Mouse (Mus musculus) embryonic facial prominence, embryonic 11.5 days (tissue): ENCODE measurements around the gene Gapdh. TPM values are rescaled to one million over a fixed set of nuclear protein-coding genes. Genes with fewer than 3 reads are reported as not detected.
A peak's percentile ranks its signal among the peaks of the same experiment; 100 is the strongest.

Experiments
- ATAC-seq: fragments of 200-750 bp; cut with Nextera tagmentation; replicated peaks from 2 replicates; pipeline ENCODE4 v1.8.0; 2017; ENCODE audit warnings: low read depth; ENCODE audit not compliant: insufficient number of reproducible peaks, low FRiP score, low TSS enrichment
- DNase-seq: peaks from one replicate; pipeline ENCODE4 v3.0.0-alpha.2; 2015; ENCODE audit warnings: low spot score
- H3K27ac ChIP-seq: fragments of 300-500 bp; sonication (generic); replicated peaks from 2 replicates; pipeline ENCODE4 v1.5.1; 2014; ENCODE audit warnings: mild to moderate bottlenecking, low read depth, low read length, control low read depth
- H3K27me3 ChIP-seq: fragments of 300-500 bp; sonication (generic); 2 replicates; pipeline ENCODE4 v1.6.1; 2014; ENCODE audit warnings: mild to moderate bottlenecking, low read length, moderate library complexity, mixed read lengths; ENCODE audit not compliant: control insufficient read depth, insufficient read depth
- H3K36me3 ChIP-seq: fragments of 300-500 bp; sonication (generic); replicated peaks from 2 replicates; pipeline ENCODE4 v1.6.1; 2014; ENCODE audit warnings: low read depth, mild to moderate bottlenecking, low read length, moderate library complexity, mixed read lengths; ENCODE audit not compliant: control insufficient read depth, insufficient read depth
- H3K4me1 ChIP-seq: fragments of 300-500 bp; sonication (generic); 2 replicates; pipeline ENCODE4 v1.6.1; 2014; ENCODE audit warnings: low read length, mixed read lengths; ENCODE audit not compliant: control insufficient read depth, insufficient read depth
- H3K4me2 ChIP-seq: fragments of 300-500 bp; sonication (generic); 2 replicates; pipeline ENCODE4 v1.6.1; 2014; ENCODE audit warnings: low read depth, mild to moderate bottlenecking, control low read depth, low read length, moderate library complexity
- H3K4me3 ChIP-seq: fragments of 300-500 bp; sonication (generic); 2 replicates; pipeline ENCODE4 v1.5.1; 2014; ENCODE audit warnings: low read depth, low read length, control low read depth
- H3K9ac ChIP-seq: fragments of 300-500 bp; sonication (generic); replicated peaks from 2 replicates; pipeline ENCODE4 v1.6.1; 2014; ENCODE audit warnings: mild to moderate bottlenecking, control low read depth, low read length
- H3K9me3 ChIP-seq: fragments of 300-500 bp; sonication (generic); replicated peaks from 2 replicates; pipeline ENCODE4 v1.6.1; 2016; ENCODE audit warnings: mild to moderate bottlenecking, low read length, inconsistent platforms, mixed read lengths; ENCODE audit not compliant: control insufficient read depth
- WGBS: fragments of 180-500 bp; shearing (Covaris S2); extraction: QIAGEN DNeasy Blood & Tissue Kit; methylation state at CpG from one replicate; pipeline ENCODE4 v1.1.7; 2014; 5-methylcytosine and 5-hydroxymethylcytosine counted together
- polyA plus RNA-seq: library from polyadenylated mRNA; unstranded; fragments of >200 nt; fragmentation: Nextera tagmentation; extraction: Ambion mirVana; gene quantifications from 2 replicates; pipeline ENCODE4 v1.2.1, GENCODE M21; 2014

The Gapdh gene
- polyA plus RNA-seq, 1 experiment from 2014 or later = 2,314 TPM

- ATAC-seq (no peak), DNase-seq (no peak)
- no peaks in the 10 kb centered on the region; the same call in 1 of the 2 replicates for H3K4me1 ChIP-seq
- no peak overlapping the region for H3K4me3 ChIP-seq
- H3K27me3 ChIP-seq = no peaks in the 10 kb centered on the region
- no peak overlapping the region for H3K27ac ChIP-seq
- H3K9ac ChIP-seq = no peak overlapping the region
- no peaks in the 10 kb centered on the region; the same call in 1 of the 2 replicates for H3K36me3 ChIP-seq
- no peaks in the 10 kb centered on the region for H3K9me3 ChIP-seq
- WGBS = 85% methylated on average over 6 of the region's 7 CpGs
- H3K4me2 ChIP-seq = no peak overlapping the region
These were observed 16.7 kb downstream of the Gapdh start for GRCm38 (mm10) chr6:125149569-125149950.

GRCm38 (mm10) chr6:125148926-125149568, 17.2 kb downstream of the Gapdh start:
- H3K36me3 ChIP-seq = no peaks in the 10 kb centered on the region; the same call in 1 of the 2 replicates

GRCm38 (mm10) chr6:125148251-125148925, 17.9 kb downstream of the Gapdh start:
- Histone ChIP-seq H3K27me3 (no peaks in the 10 kb centered on the region), H3K27ac (peak overlapping the region; percentile 20; the same call in 1 of the 2 replicates), H3K4me1 (no peaks in the 10 kb centered on the region; the same call in 1 of the 2 replicates), H3K9ac (peak overlapping the region; percentile 22; the same call in 1 of the 2 replicates), H3K36me3 (no peaks in the 10 kb centered on the region; the same call in 1 of the 2 replicates), H3K4me3 (no peak overlapping the region), H3K9me3 (no peaks in the 10 kb centered on the region), H3K4me2 (no peak overlapping the region)
- DNase-seq (no peak), ATAC-seq (no peak)
- WGBS = 73% methylated on average over 18 of the region's 18 CpGs

More at GRCm38 (mm10) chr6:125148926-125149568, 17.2 kb downstream of the Gapdh start:
- no peak for DNase-seq
- ATAC-seq = no peak
- 78% methylated on average over 16 of the region's 16 CpGs for WGBS
- no peak overlapping the region; the same call in 1 of the 2 replicates for H3K9ac ChIP-seq
- H3K9me3 ChIP-seq = no peaks in the 10 kb centered on the region
- H3K27ac ChIP-seq = peak overlapping the region; percentile 20; the same call in 1 of the 2 replicates
- no peaks in the 10 kb centered on the region for H3K27me3 ChIP-seq
- no peak overlapping the region for H3K4me2 ChIP-seq
- no peak overlapping the region for H3K4me3 ChIP-seq
- H3K4me1 ChIP-seq = no peaks in the 10 kb centered on the region; the same call in 1 of the 2 replicates

GRCm38 (mm10) chr6:125147329-125147728, 18.9 kb downstream of the Gapdh start:
- H3K36me3 ChIP-seq = no peaks in the 10 kb centered on the region; the same call in 1 of the 2 replicates
- no peak for ATAC-seq
- H3K27ac ChIP-seq = no peak overlapping the region
- H3K4me2 ChIP-seq = no peak overlapping the region
- H3K9ac ChIP-seq = peak overlapping the region; percentile 35; the same call in 1 of the 2 replicates
- H3K4me1 ChIP-seq = no peaks in the 10 kb centered on the region; the same call in 1 of the 2 replicates
- H3K9me3 ChIP-seq = no peaks in the 10 kb centered on the region
- no peak overlapping the region for H3K4me3 ChIP-seq
- H3K27me3 ChIP-seq = no peaks in the 10 kb centered on the region
- no peak for DNase-seq
- 57% methylated on average over 10 of the region's 10 CpGs for WGBS

GRCm38 (mm10) chr6:125146797-125147196, 19.5 kb downstream of the Gapdh start:
- 86% methylated on average over 4 of the region's 4 CpGs for WGBS
- Histone ChIP-seq H3K27ac (no peak overlapping the region), H3K4me3 (no peak overlapping the region), H3K4me2 (no peak overlapping the region), H3K36me3 (peaks cover 2% of the 10 kb centered on the region; the same call in 1 of the 2 replicates), H3K9me3 (no peaks in the 10 kb centered on the region), H3K27me3 (no peaks in the 10 kb centered on the region), H3K9ac (no peak overlapping the region), H3K4me1 (no peaks in the 10 kb centered on the region; the same call in 1 of the 2 replicates)
- ATAC-seq (no peak), DNase-seq (no peak)

- Histone ChIP-seq H3K9me3 (no peaks in the 10 kb centered on the region), H3K27ac (no peak overlapping the region), H3K4me2 (peak overlapping the region; percentile 86), H3K4me3 (peak overlapping the region; percentile 76), H3K4me1 (no peaks in the 10 kb centered on the region; the same call in 1 of the 2 replicates), H3K36me3 (peaks cover 2% of the 10 kb centered on the region; the same call in 1 of the 2 replicates), H3K9ac (peak overlapping the region; percentile 79), H3K27me3 (no peaks in the 10 kb centered on the region)
- 50% methylated on average over 7 of the region's 7 CpGs for WGBS
- no peak for DNase-seq
- no peak for ATAC-seq
These were observed 20.1 kb downstream of the Gapdh start for GRCm38 (mm10) chr6:125146148-125146547.

- ATAC-seq (peak; percentile 58), DNase-seq (no peak)
- 1% methylated on average over 34 of the region's 35 CpGs for WGBS
- no peaks in the 10 kb centered on the region for H3K27me3 ChIP-seq
- peak overlapping the region; percentile 76 for H3K4me3 ChIP-seq
- H3K9me3 ChIP-seq = no peaks in the 10 kb centered on the region
- peak overlapping the region; percentile 82 for H3K27ac ChIP-seq
- H3K9ac ChIP-seq = peak overlapping the region; percentile 79
- peak overlapping the region; percentile 86 for H3K4me2 ChIP-seq
- H3K4me1 ChIP-seq = no peaks in the 10 kb centered on the region; the same call in 1 of the 2 replicates
- H3K36me3 ChIP-seq = peaks cover 6% of the 10 kb centered on the region; the same call in 1 of the 2 replicates
These were observed 20.8 kb downstream of the Gapdh start for GRCm38 (mm10) chr6:125145479-125145951.
